Mouse (Mus musculus): ENCODE data around the gene Cdkn1a. TPM values are rescaled to one million over a fixed set of nuclear protein-coding genes. Genes with fewer than 3 reads are reported as not detected.

Cdkn1a gene
- 23.7 and 36.1 TPM in 2 replicates for polyA plus RNA-seq (2012; rRNA removed)

GRCm38 (mm10) chr17:29090776-29091175, at the start of gene Cdkn1a:
Gene Cdkn1a (plus strand): TSS chr17:29090976.

GRCm38 (mm10) chr17:29113591-29114352, 23.0 kb downstream of the Cdkn1a start, which contains the start of gene Rab44:
Gene Rab44 (plus strand): TSS chr17:29114145.

Other genes with a start within 250 kb of the Cdkn1a start
- gene Pnpla1, start 232.6 kb upstream of the Cdkn1a start, polyA plus RNA-seq (2012; rRNA removed), result 0.15 TPM in 1 of 2 replicates, not detected in the other
- 0.85 and 0.91 TPM in 2 replicates for gene 4930539E08Rik, start 175.7 kb upstream of the Cdkn1a start, polyA plus RNA-seq (2012; rRNA removed)
- 0.05 TPM in 1 of 2 replicates, not detected in the other for gene Pxt1, start 147.1 kb upstream of the Cdkn1a start, polyA plus RNA-seq (2012; rRNA removed)
- 68.0 and 71.8 TPM in 2 replicates for gene Kctd20, start 139.0 kb upstream of the Cdkn1a start, polyA plus RNA-seq (2012; rRNA removed)
- 115 and 119 TPM in 2 replicates for gene Stk38, start 83.0 kb upstream of the Cdkn1a start, polyA plus RNA-seq (2012; rRNA removed)
- gene Srsf3, start 58.3 kb upstream of the Cdkn1a start, polyA plus RNA-seq (2012; rRNA removed), result 386 and 446 TPM in 2 replicates
- gene Rab44, start 23.2 kb downstream of the Cdkn1a start, polyA plus RNA-seq (2012; rRNA removed), result 0.27 and 0.98 TPM in 2 replicates
- 23.3 and 23.5 TPM in 2 replicates for gene Cpne5, start 147.2 kb downstream of the Cdkn1a start, polyA plus RNA-seq (2012; rRNA removed)
- gene Ppil1, start 173.2 kb downstream of the Cdkn1a start, polyA plus RNA-seq (2012; rRNA removed), result 77.9 and 78.3 TPM in 2 replicates
- gene BC004004, start 177.8 kb downstream of the Cdkn1a start, polyA plus RNA-seq (2012; rRNA removed), result 68.0 and 74.2 TPM in 2 replicates
- gene Pi16, start 226.7 kb downstream of the Cdkn1a start, polyA plus RNA-seq (2012; rRNA removed), result 3.0 and 3.1 TPM in 2 replicates

Data from central nervous system, embryonic 14 days (tissue).